Mouse (Mus musculus): Measurements from ENCODE around the gene Itgav.

DNA sequence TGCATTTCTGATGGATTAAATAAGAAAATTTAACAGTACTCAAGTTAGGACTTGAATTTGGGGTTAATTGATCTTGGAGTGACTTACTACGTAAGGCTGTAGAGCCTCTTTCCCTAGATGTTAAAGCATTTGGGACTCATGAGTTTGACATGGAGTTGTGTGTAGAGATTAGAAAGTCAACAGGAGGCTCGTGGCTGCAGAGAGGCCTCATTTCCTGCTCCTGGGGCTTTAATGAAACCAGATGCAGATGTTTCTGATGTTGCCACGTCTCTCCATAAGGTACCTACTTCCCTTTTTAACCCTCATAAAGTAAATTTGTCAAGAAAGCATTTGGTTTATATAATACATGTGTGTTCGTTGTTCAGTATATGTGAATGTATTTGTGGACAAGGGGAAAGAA, 132.0 kb downstream of the Itgav start:
- TF ChIP-seq MAFK (IDR thresholded peaks at IDR 0.05; ENCODE audit: insufficient read depth, low read depth, low read length) (no peak), CHD2 (IDR thresholded peaks at IDR 0.05; ENCODE audit: low read depth, low read length) (no peak), ZNF384 (IDR thresholded peaks at IDR 0.05; ENCODE audit: low read depth, low read length) (no peak), ZC3H11A (IDR thresholded peaks at IDR 0.05; ENCODE audit: borderline replicate concordance, low read depth, low read length) (no peak)
